Mouse (Mus musculus): ENCODE data around the gene Fndc10. TPM values are rescaled to one million over a fixed set of nuclear protein-coding genes. Genes with fewer than 3 reads are reported as not detected.
"Not testable (repeated sequence)": the region's sequence is repeated elsewhere in the genome, so short reads cannot be mapped to it uniquely, and the experiment has no call there.

Gene Fndc10
- polyA plus RNA-seq, 1 experiment from 2014 or later = 12.2 TPM

- Histone ChIP-seq H3K4me2 (replicated peaks) (no peak overlapping the region), H3K27me3 (no peaks in the 10 kb centered on the region), H3K9ac (no peak overlapping the region), H3K27ac (no peak overlapping the region), H3K36me3 (peaks cover 66% of the 10 kb centered on the region), H3K9me3 (no peaks in the 10 kb centered on the region), H3K4me1 (peaks cover 16% of the 10 kb centered on the region), H3K4me3 (no peak overlapping the region)
- 85% methylated on average over 37 of the region's 37 CpGs for WGBS
- ATAC-seq (ENCODE audit: insufficient number of reproducible peaks, insufficient read depth, low FRiP score, low TSS enrichment) = no peak; the same call in 1 of the 2 replicates
Observed at GRCm38 (mm10) chr4:155739741-155740636, 45.8 kb downstream of the Fndc10 start.

GRCm38 (mm10) chr4:155740681-155741080 is 46.5 kb downstream of the Fndc10 start:
- H3K27ac ChIP-seq; H3K4me2 ChIP-seq (replicated peaks); H3K27me3 ChIP-seq; ATAC-seq (ENCODE audit: insufficient number of reproducible peaks, insufficient read depth, low FRiP score, low TSS enrichment); H3K9ac ChIP-seq; H3K4me3 ChIP-seq; H3K9me3 ChIP-seq: not testable (repeated sequence)
- peaks cover 69% of the 10 kb centered on the region for H3K36me3 ChIP-seq
- WGBS = 85% methylated on average over 10 of the region's 10 CpGs
- H3K4me1 ChIP-seq = peaks cover 12% of the 10 kb centered on the region

- no peak overlapping the region for H3K27ac ChIP-seq
- WGBS = 92% methylated on average over 5 of the region's 5 CpGs
- no peaks in the 10 kb centered on the region for H3K9me3 ChIP-seq
- 0 out of 2 replicates have a peak, but pooled peaks cover 3% of the 10 kb centered on the region for H3K4me1 ChIP-seq
- H3K4me3 ChIP-seq = no peak overlapping the region
- no peak overlapping the region for H3K9ac ChIP-seq
- H3K4me2 ChIP-seq (replicated peaks) = no peak overlapping the region
- peaks cover 75% of the 10 kb centered on the region for H3K36me3 ChIP-seq
- no peak for ATAC-seq (ENCODE audit: insufficient number of reproducible peaks, insufficient read depth, low FRiP score, low TSS enrichment)
- H3K27me3 ChIP-seq = no peaks in the 10 kb centered on the region
Observed at GRCm38 (mm10) chr4:155742684-155743083, 48.5 kb downstream of the Fndc10 start.

GRCm38 (mm10) chr4:155744474-155744873 is 50.3 kb downstream of the Fndc10 start:
- Histone ChIP-seq H3K9me3 (no peaks in the 10 kb centered on the region), H3K27ac (no peak overlapping the region), H3K36me3 (peaks cover 90% of the 10 kb centered on the region), H3K4me2 (replicated peaks) (no peak overlapping the region), H3K27me3 (no peaks in the 10 kb centered on the region), H3K4me3 (no peak overlapping the region), H3K4me1 (no peaks in the 10 kb centered on the region), H3K9ac (no peak overlapping the region)
- no peak for ATAC-seq (ENCODE audit: insufficient number of reproducible peaks, insufficient read depth, low FRiP score, low TSS enrichment)
- 92% methylated on average over 8 of the region's 8 CpGs for WGBS

GRCm38 (mm10) chr4:155745136-155745535 is 51.0 kb downstream of the Fndc10 start:
- ATAC-seq (ENCODE audit: insufficient number of reproducible peaks, insufficient read depth, low FRiP score, low TSS enrichment) = no peak
- no peak overlapping the region for H3K9ac ChIP-seq
- H3K36me3 ChIP-seq = peaks cover 90% of the 10 kb centered on the region
- H3K4me3 ChIP-seq = no peak overlapping the region
- no peaks in the 10 kb centered on the region for H3K9me3 ChIP-seq
- WGBS = 90% methylated on average over 5 of the region's 5 CpGs
- H3K27ac ChIP-seq = no peak overlapping the region
- no peaks in the 10 kb centered on the region for H3K4me1 ChIP-seq
- H3K4me2 ChIP-seq (replicated peaks) = no peak overlapping the region
- no peaks in the 10 kb centered on the region for H3K27me3 ChIP-seq

Other genes starting within 250 kb of the Fndc10 start
- not detected in 2 replicates for gene Tmem52, start 225.2 kb upstream of the Fndc10 start, polyA plus RNA-seq (2016; fragmentation: Nextera tagmentation; extraction: Ambion mirVana)
- 570 and 588 TPM in 2 replicates for gene Gnb1, start 203.0 kb upstream of the Fndc10 start, polyA plus RNA-seq (2016; fragmentation: Nextera tagmentation; extraction: Ambion mirVana)
- gene Nadk, start 132.0 kb upstream of the Fndc10 start, polyA plus RNA-seq (2016; fragmentation: Nextera tagmentation; extraction: Ambion mirVana) = 96.6 and 101 TPM in 2 replicates
- gene Slc35e2, start 92.9 kb upstream of the Fndc10 start, polyA plus RNA-seq (2016; fragmentation: Nextera tagmentation; extraction: Ambion mirVana) = 11.4 and 12.5 TPM in 2 replicates
- 78.3 and 86.6 TPM in 2 replicates for gene Cdk11b, start 69.5 kb upstream of the Fndc10 start, polyA plus RNA-seq (2016; fragmentation: Nextera tagmentation; extraction: Ambion mirVana)
- not detected in 2 replicates for gene Gm10563, start 48.9 kb upstream of the Fndc10 start, polyA plus RNA-seq (2016; fragmentation: Nextera tagmentation; extraction: Ambion mirVana)
- gene Mmp23, start 41.0 kb upstream of the Fndc10 start, polyA plus RNA-seq (2016; fragmentation: Nextera tagmentation; extraction: Ambion mirVana) = 11.3 and 16.1 TPM in 2 replicates
- 38.2 and 40.8 TPM in 2 replicates for gene Mib2, start 25.1 kb upstream of the Fndc10 start, polyA plus RNA-seq (2016; fragmentation: Nextera tagmentation; extraction: Ambion mirVana)
- gene Ssu72, start 10.5 kb downstream of the Fndc10 start, polyA plus RNA-seq (2016; fragmentation: Nextera tagmentation; extraction: Ambion mirVana) = 135 and 136 TPM in 2 replicates
- 2.2 and 2.5 TPM in 2 replicates for gene Tmem240, start 40.5 kb downstream of the Fndc10 start, polyA plus RNA-seq (2016; fragmentation: Nextera tagmentation; extraction: Ambion mirVana)
- 103 and 106 TPM in 2 replicates for gene Atad3a, start 66.8 kb downstream of the Fndc10 start, polyA plus RNA-seq (2016; fragmentation: Nextera tagmentation; extraction: Ambion mirVana)
- gene Vwa1, start 80.4 kb downstream of the Fndc10 start, polyA plus RNA-seq (2016; fragmentation: Nextera tagmentation; extraction: Ambion mirVana) = 9.2 and 9.5 TPM in 2 replicates
- 0.69 and 1.0 TPM in 2 replicates for gene Tmem88b, start 91.5 kb downstream of the Fndc10 start, polyA plus RNA-seq (2016; fragmentation: Nextera tagmentation; extraction: Ambion mirVana)
- 0.25 TPM in 1 of 2 replicates, not detected in the other for gene Ankrd65, start 96.1 kb downstream of the Fndc10 start, polyA plus RNA-seq (2016; fragmentation: Nextera tagmentation; extraction: Ambion mirVana)
- 214 TPM in 2 replicates for gene Mrpl20, start 108.5 kb downstream of the Fndc10 start, polyA plus RNA-seq (2016; fragmentation: Nextera tagmentation; extraction: Ambion mirVana)
- gene Ccnl2, start 118.1 kb downstream of the Fndc10 start, polyA plus RNA-seq (2016; fragmentation: Nextera tagmentation; extraction: Ambion mirVana) = 243 and 253 TPM in 2 replicates
- gene Aurkaip1, start 136.9 kb downstream of the Fndc10 start, polyA plus RNA-seq (2016; fragmentation: Nextera tagmentation; extraction: Ambion mirVana) = 146 and 149 TPM in 2 replicates
- 50.7 and 52.6 TPM in 2 replicates for gene Mxra8, start 145.3 kb downstream of the Fndc10 start, polyA plus RNA-seq (2016; fragmentation: Nextera tagmentation; extraction: Ambion mirVana)
- gene Dvl1, start 153.1 kb downstream of the Fndc10 start, polyA plus RNA-seq (2016; fragmentation: Nextera tagmentation; extraction: Ambion mirVana) = 8.3 and 16.9 TPM in 2 replicates
- gene Tas1r3, start 169.0 kb downstream of the Fndc10 start, polyA plus RNA-seq (2016; fragmentation: Nextera tagmentation; extraction: Ambion mirVana) = 0.34 and 0.47 TPM in 2 replicates
- gene Cptp, start 175.1 kb downstream of the Fndc10 start, polyA plus RNA-seq (2016; fragmentation: Nextera tagmentation; extraction: Ambion mirVana) = 15.9 and 17.1 TPM in 2 replicates
- gene Ints11, start 175.2 kb downstream of the Fndc10 start, polyA plus RNA-seq (2016; fragmentation: Nextera tagmentation; extraction: Ambion mirVana) = 83.7 and 85.4 TPM in 2 replicates
- gene Pusl1, start 197.4 kb downstream of the Fndc10 start, polyA plus RNA-seq (2016; fragmentation: Nextera tagmentation; extraction: Ambion mirVana) = 56.0 and 56.6 TPM in 2 replicates
- 25.1 and 27.7 TPM in 2 replicates for gene Acap3, start 197.5 kb downstream of the Fndc10 start, polyA plus RNA-seq (2016; fragmentation: Nextera tagmentation; extraction: Ambion mirVana)
- gene Ube2j2, start 249.5 kb downstream of the Fndc10 start, polyA plus RNA-seq (2016; fragmentation: Nextera tagmentation; extraction: Ambion mirVana) = 158 and 160 TPM in 2 replicates